Mouse (Mus musculus) central nervous system, embryonic 11.5 days (tissue): Measurements from ENCODE around the gene Gm17359. TPM values are rescaled to one million over a fixed set of nuclear protein-coding genes. Genes with fewer than 3 reads are reported as not detected.

Experiments
- polyA plus RNA-seq: library from polyadenylated mRNA; depleted of rRNA; stranded (reverse); fragments of >200 nt; gene quantifications from 2 replicates; pipeline ENCODE4 v1.2.3, GENCODE M21; 2012; rRNA removed

Gm17359 gene
- 0.02 TPM in 1 of 2 replicates, not detected in the other for polyA plus RNA-seq

DNA sequence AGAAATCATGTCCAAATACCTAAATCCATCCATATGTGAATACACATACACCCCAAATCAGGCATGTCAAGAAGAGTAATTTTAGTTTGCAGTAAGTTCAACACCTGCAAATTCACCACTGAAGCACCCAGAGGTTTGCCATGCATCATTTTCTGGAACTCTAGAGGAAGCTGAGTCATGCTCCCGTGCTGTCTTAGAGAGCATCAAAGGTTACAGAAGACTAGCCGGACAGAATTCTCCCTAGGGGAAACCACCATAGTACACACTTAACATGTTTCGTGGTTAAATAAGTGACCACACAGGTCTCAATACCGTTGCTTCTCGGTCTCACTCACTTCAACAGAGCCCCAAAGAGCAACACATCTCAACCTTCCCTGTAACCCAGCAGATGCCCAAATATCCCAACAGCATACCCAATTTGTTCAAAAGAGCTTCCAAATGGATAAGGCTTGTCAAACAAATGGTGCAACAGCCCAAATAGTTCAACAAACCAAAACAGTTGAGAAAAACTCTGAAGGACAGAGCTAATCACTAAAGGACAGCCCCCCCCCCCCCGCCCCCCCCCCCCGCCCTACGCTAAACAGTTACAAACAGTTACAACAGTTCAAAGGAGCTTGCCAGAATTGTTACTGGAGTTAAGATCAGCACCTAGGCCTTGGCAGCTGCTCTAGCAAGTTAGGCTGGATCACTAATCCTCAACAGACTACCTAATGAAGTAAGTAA, at the start of gene Gm17359:
Gm17359 (plus strand) TSS at position 618 of the 723 bp plus-strand sequence.

Other genes starting within 250 kb of the Gm17359 start
- gene Rapgef2, start 50.1 kb upstream of the Gm17359 start, polyA plus RNA-seq, result 11.5 and 13.9 TPM in 2 replicates
- 7.8 and 12.8 TPM in 2 replicates for gene Fnip2, start 231.1 kb downstream of the Gm17359 start, polyA plus RNA-seq